Mouse (Mus musculus) liver, adult 2 months (tissue): ENCODE results near the gene Wdr3. TPM values are rescaled to one million over a fixed set of nuclear protein-coding genes. Genes with fewer than 3 reads are reported as not detected.

Experiments
- DNase-seq: peaks from one replicate; pipeline ENCODE4 v3.0.0-alpha.2; 2011; ENCODE audit warnings: low read depth, low spot score; ENCODE audit errors: extremely low read depth
- H3K27ac ChIP-seq: fragments of 200-500 bp; replicated peaks from 2 replicates; pipeline ENCODE4 v1.5.1; 2012; ENCODE audit warnings: low read depth, mild to moderate bottlenecking, control low read depth, inconsistent platforms, low read length; ENCODE audit not compliant: insufficient read depth
- H3K27me3 ChIP-seq: fragments of 200-500 bp; 2 replicates; pipeline ENCODE4 v1.6.1; 2012; ENCODE audit warnings: mild to moderate bottlenecking, moderate library complexity, low read length, inconsistent platforms; ENCODE audit not compliant: control insufficient read depth, insufficient read depth
- H3K36me3 ChIP-seq: fragments of 200-500 bp; 2 replicates; pipeline ENCODE4 v1.6.1; 2012; ENCODE audit warnings: low read length, inconsistent platforms; ENCODE audit not compliant: control insufficient read depth, insufficient read depth
- H3K4me1 ChIP-seq: fragments of 200-500 bp; 2 replicates; pipeline ENCODE4 v1.6.1; 2011; ENCODE audit warnings: low read length; ENCODE audit not compliant: control insufficient read depth, insufficient read depth
- H3K4me3 ChIP-seq: fragments of 200-500 bp; 2 replicates; pipeline ENCODE4 v1.5.1; 2011; ENCODE audit warnings: low read depth, mild to moderate bottlenecking, control low read depth, low read length, moderate library complexity; ENCODE audit not compliant: insufficient read depth
- H3K79me2 ChIP-seq: fragments of 200-500 bp; 2 replicates; pipeline ENCODE4 v1.6.1; 2012; ENCODE audit warnings: inconsistent platforms, mild to moderate bottlenecking, low read length, moderate library complexity; ENCODE audit not compliant: control insufficient read depth, insufficient read depth
- H3K9ac ChIP-seq: fragments of 200-500 bp; 2 replicates; pipeline ENCODE4 v1.6.1; 2012; ENCODE audit warnings: low read depth, mild to moderate bottlenecking, control low read depth, inconsistent platforms, low read length
- CTCF ChIP-seq: fragments of 200-500 bp; IDR thresholded peaks from 2 replicates; pipeline ENCODE4 v1.5.1; 2011; ENCODE audit warnings: low read depth, low read length, control low read depth
- POLR2A ChIP-seq: fragments of 200-500 bp; IDR thresholded peaks from 2 replicates; pipeline ENCODE4 v1.6.1; 2011; ENCODE audit warnings: low read length, control low read depth; ENCODE audit not compliant: insufficient read depth; ENCODE audit errors: extremely low read depth
- WGBS: fragments of 180-500 bp; shearing (Covaris S2); methylation state at CpG from one replicate; pipeline ENCODE4 v1.1.7; 2018; 5-methylcytosine and 5-hydroxymethylcytosine counted together
- polyA plus RNA-seq: library from polyadenylated mRNA; depleted of rRNA; stranded (reverse); fragments of >200 nt; gene quantifications from 2 replicates; pipeline ENCODE4 v1.2.3, GENCODE M21; 2012; rRNA removed
- total RNA-seq: library from RNA; depleted of rRNA; stranded (reverse); fragments of >200 nt; gene quantifications from 2 replicates; pipeline ENCODE4 v1.2.3, GENCODE M21; 2014; rRNA removed

Wdr3 gene
- total and polyA plus RNA-seq, 2 experiments = 5.6 to 10.4 TPM

DNA sequence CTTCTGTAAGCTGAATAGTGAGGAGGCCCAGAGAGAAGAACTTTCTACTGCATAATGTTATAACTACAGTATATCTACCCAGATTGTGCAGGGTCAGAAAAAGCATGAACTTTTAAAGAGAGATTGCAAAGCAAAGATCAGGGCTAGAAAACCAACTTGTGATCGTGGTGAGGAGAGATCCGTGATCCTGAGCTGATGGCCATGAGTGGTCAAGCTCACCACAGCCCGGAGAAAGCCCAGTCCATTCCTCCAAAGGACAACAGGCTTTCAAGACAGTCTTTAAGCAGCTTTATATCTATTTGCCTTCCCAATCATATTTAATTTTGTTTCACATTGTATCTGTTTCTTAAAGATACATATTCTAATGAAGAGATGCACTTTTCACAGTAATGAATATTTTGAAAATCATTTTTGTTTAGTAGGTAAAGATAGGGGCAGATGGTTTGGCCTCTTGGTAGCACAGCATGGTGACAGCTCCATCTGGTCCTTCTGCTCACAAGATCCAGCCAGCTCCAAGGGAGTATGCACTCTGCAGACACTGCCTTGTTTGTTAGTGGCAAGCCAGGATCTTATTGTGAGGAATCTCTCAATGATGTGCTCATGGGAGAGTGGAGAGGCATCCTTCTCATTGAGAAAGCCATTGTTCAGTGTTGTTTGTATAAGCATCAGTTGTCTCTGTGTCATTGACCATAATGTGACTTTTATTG lies 59.7 kb downstream of the Wdr3 start:
- H3K27me3 ChIP-seq = no peaks in the 10 kb centered on the region
- no peaks in the 10 kb centered on the region for H3K36me3 ChIP-seq
- 87% methylated on average over 3 of the region's 3 CpGs for WGBS
- H3K4me3 ChIP-seq = no peak overlapping the region
- no peak overlapping the region for H3K27ac ChIP-seq
- no peak for TF ChIP-seq CTCF
- TF ChIP-seq POLR2A = no peak
- H3K9ac ChIP-seq = no peak overlapping the region
- H3K4me1 ChIP-seq = no peaks in the 10 kb centered on the region
- H3K79me2 ChIP-seq = no peaks in the 10 kb centered on the region
- no peak for DNase-seq

Other genes with a start within 250 kb of the Wdr3 start
- 24.2 and 33.0 TPM in 2 replicates for gene Gdap2, start within 50 bp of the Wdr3 start, total RNA-seq
- gene Gdap2, start within 50 bp of the Wdr3 start, polyA plus RNA-seq = 21.1 and 21.9 TPM in 2 replicates